Mouse (Mus musculus): ENCODE data around the gene Tmem206.

- TF ChIP-seq GATA1 (IDR thresholded peaks at IDR 0.05; ENCODE audit: borderline replicate concordance, low read length) (no peak), FLI1 (IDR thresholded peaks at IDR 0.05; ENCODE audit: low read length) (no peak)
These were observed 27.4 kb upstream of the Tmem206 start for GRCm38 (mm10) chr1:191298304-191298703.

Data from megakaryocyte, embryonic 14.5 days (primary cell).